Mouse (Mus musculus) heart, embryonic 16.5 days (tissue): ENCODE measurements around the gene Ccdc167. TPM values are rescaled to one million over a fixed set of nuclear protein-coding genes. Genes with fewer than 3 reads are reported as not detected.
A peak's percentile ranks its signal among the peaks of the same experiment; 100 is the strongest.

Experiments
- ATAC-seq: fragments of 200-750 bp; cut with Nextera tagmentation; replicated peaks from 2 replicates; pipeline ENCODE4 v1.8.0; 2017; ENCODE audit warnings: moderate number of reproducible peaks; ENCODE audit not compliant: insufficient read depth, low FRiP score; ENCODE audit errors: extremely low read depth
- H3K27ac ChIP-seq: fragments of 300-500 bp; sonication (generic); 2 replicates; pipeline ENCODE4 v1.5.1; 2014; ENCODE audit warnings: mild to moderate bottlenecking, low read length, control low read depth, moderate library complexity
- H3K27me3 ChIP-seq: fragments of 300-500 bp; sonication (generic); 2 replicates; pipeline ENCODE4 v1.6.1; 2014; ENCODE audit warnings: low read length, mixed read lengths; ENCODE audit not compliant: control insufficient read depth, insufficient read depth
- H3K36me3 ChIP-seq: fragments of 300-500 bp; sonication (generic); 2 replicates; pipeline ENCODE4 v1.6.1; 2014; ENCODE audit not compliant: control insufficient read depth, insufficient read depth
- H3K4me1 ChIP-seq: fragments of 300-500 bp; sonication (generic); 2 replicates; pipeline ENCODE4 v1.6.1; 2014; ENCODE audit warnings: low read length, mixed read lengths; ENCODE audit not compliant: control insufficient read depth, insufficient read depth
- H3K4me2 ChIP-seq: fragments of 300-500 bp; sonication (generic); 2 replicates; pipeline ENCODE4 v1.6.1; 2014; ENCODE audit warnings: low read depth, mild to moderate bottlenecking, control low read depth, low read length
- H3K4me3 ChIP-seq: fragments of 300-500 bp; sonication (generic); 2 replicates; pipeline ENCODE4 v1.5.1; 2014; ENCODE audit warnings: mild to moderate bottlenecking, control low read depth, low read length
- H3K9ac ChIP-seq: fragments of 300-500 bp; sonication (generic); 2 replicates; pipeline ENCODE4 v1.6.1; 2014; ENCODE audit warnings: low read length, control low read depth
- H3K9me3 ChIP-seq: fragments of 300-500 bp; sonication (generic); replicated peaks from 2 replicates; pipeline ENCODE4 v1.6.1; 2016; ENCODE audit warnings: low read length; ENCODE audit not compliant: control insufficient read depth
- WGBS: fragments of 180-500 bp; shearing (Covaris S2); extraction: QIAGEN DNeasy Blood & Tissue Kit; methylation state at CpG from one replicate; pipeline ENCODE4 v1.1.7; 2014; 5-methylcytosine and 5-hydroxymethylcytosine counted together
- polyA plus RNA-seq: library from polyadenylated mRNA; unstranded; fragments of >200 nt; fragmentation: Nextera tagmentation; extraction: Ambion mirVana; gene quantifications from 2 replicates; pipeline ENCODE4 v1.2.1, GENCODE M21; 2015

The Ccdc167 gene
- polyA plus RNA-seq, 1 experiment from 2014 or later = 12.5 TPM

DNA sequence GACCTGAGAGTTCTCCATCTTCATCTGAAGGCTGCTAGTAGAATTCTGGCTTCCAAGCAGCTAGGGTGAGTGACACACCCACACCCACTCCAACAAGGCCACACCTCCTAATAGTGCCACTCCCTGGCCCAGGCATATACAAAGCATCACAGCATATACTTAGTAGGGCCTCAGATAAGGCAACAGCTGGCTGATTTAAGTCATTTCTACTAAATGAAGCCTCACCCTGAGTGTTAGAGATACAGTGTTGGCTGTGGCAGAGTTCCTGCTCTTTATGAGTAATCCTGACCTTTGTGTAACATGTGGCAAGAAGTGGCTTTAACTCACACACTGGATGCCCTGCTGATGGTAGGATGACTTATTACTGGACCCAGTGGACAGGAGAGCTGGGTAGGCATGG is 46.9 kb downstream of the Ccdc167 start:
- H3K36me3 ChIP-seq = peaks cover 21% of the 10 kb centered on the region

DNA sequence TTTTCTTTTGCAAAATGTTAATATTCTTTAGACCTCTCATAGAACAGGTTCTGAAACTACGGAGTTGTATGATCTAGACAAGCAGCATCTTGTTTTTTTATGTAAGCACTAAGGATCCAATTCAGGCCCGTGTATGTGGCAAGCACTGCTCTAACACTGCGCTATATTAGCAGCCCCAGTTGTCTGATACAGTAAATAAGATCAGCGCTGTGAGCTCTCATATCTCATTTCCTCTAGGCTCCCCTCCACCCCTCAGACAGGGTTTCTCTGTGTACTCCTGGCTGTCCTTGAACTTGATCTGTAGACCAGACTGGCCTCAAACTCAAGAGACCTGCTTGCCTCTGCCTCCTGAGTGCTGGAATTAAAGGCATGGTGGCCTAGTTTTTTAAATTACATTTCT is 47.8 kb downstream of the Ccdc167 start:
- 84% methylated on average over 4 of the region's 4 CpGs for WGBS
- no peak overlapping the region for H3K27ac ChIP-seq
- no peak overlapping the region for H3K4me3 ChIP-seq
- ATAC-seq = no peak
- H3K36me3 ChIP-seq = peaks cover 15% of the 10 kb centered on the region
- H3K9me3 ChIP-seq = no peaks in the 10 kb centered on the region
- no peaks in the 10 kb centered on the region for H3K27me3 ChIP-seq
- H3K4me2 ChIP-seq = no peak overlapping the region
- no peaks in the 10 kb centered on the region for H3K4me1 ChIP-seq
- H3K9ac ChIP-seq = no peak overlapping the region

More for the DNA sequence above, 46.9 kb downstream of the Ccdc167 start:
- no peak overlapping the region for H3K4me3 ChIP-seq
- no peak overlapping the region for H3K9ac ChIP-seq
- no peaks in the 10 kb centered on the region for H3K9me3 ChIP-seq
- no peak overlapping the region for H3K4me2 ChIP-seq
- no peaks in the 10 kb centered on the region for H3K4me1 ChIP-seq
- no peak for ATAC-seq
- no peaks in the 10 kb centered on the region for H3K27me3 ChIP-seq
- no peak overlapping the region for H3K27ac ChIP-seq

- ATAC-seq = no peak
- H3K27me3 ChIP-seq = no peaks in the 10 kb centered on the region
- no peak overlapping the region for H3K9ac ChIP-seq
- peaks cover 8% of the 10 kb centered on the region for H3K36me3 ChIP-seq
- no peak overlapping the region for H3K4me2 ChIP-seq
- no peaks in the 10 kb centered on the region for H3K9me3 ChIP-seq
- no peak overlapping the region for H3K27ac ChIP-seq
- 82% methylated on average over 10 of the region's 10 CpGs for WGBS
- H3K4me1 ChIP-seq = no peaks in the 10 kb centered on the region
- no peak overlapping the region for H3K4me3 ChIP-seq
Observed at GRCm38 (mm10) chr17:29668051-29668986, 48.5 kb downstream of the Ccdc167 start.

DNA sequence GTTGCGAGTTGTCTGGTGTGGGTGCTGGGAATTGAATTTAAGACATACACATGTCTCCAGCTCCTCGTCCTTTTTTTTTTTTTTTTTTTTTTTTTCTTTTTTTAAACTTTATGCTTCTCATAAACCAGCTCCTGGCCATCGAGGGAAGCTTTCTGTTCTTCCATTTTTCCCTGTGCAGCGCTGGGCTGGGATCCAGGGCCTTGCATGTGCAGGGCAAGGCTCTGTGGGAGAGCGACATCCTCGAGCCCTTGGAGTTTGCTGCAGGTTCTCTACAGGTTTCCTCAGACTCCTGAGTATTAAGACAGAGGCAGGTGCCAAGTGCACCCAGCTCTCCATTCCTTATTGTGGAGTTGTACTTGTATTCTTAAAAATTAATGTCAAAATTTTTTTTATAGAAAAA is 54.7 kb downstream of the Ccdc167 start:
- H3K4me3 ChIP-seq = no peak overlapping the region
- peaks cover 5% of the 10 kb centered on the region for H3K4me1 ChIP-seq
- H3K36me3 ChIP-seq = peaks cover 2% of the 10 kb centered on the region; the same call in 1 of the 2 replicates
- H3K27ac ChIP-seq = no peak overlapping the region
- H3K27me3 ChIP-seq = no peaks in the 10 kb centered on the region
- 85% methylated on average over 6 of the region's 6 CpGs for WGBS
- no peak for ATAC-seq
- no peak overlapping the region for H3K4me2 ChIP-seq
- H3K9me3 ChIP-seq = no peaks in the 10 kb centered on the region
- H3K9ac ChIP-seq = no peak overlapping the region

DNA sequence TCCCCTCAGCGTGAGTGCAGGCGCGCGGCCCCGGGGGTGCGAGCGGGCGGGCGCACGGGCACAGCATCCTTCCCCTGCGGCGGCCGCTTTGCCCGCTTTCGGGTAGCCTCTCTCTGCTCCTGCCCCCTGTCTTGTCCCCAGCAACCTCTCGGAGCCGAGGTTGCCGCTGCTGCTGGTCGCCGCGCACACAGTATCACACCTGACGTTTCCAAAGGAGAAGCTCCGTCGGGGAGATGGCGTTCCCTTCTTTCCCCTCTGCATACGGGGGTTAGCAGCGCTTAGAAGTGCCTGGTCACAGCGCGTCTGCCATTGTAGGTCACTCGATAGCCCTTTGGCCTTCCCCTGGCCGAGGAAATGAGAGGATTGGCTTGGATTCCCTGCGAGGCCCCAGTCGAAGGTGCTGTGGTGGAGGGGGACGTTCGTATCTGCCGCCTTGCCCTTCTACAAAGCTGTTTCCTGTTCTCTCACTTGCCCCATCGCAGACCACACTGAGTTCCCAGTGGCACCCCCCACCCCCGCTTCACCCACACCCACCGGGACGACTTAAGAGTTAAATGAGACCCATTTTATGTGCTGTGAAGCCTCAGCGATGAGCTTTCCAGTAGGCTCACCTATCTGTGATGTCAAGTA is 56.0 kb downstream of the Ccdc167 start:
- peak overlapping the region; percentile 81 for H3K4me2 ChIP-seq
- peak overlapping the region; percentile 95 for H3K27ac ChIP-seq
- no peaks in the 10 kb centered on the region for H3K9me3 ChIP-seq
- H3K9ac ChIP-seq = peak overlapping the region; percentile 98
- peaks cover 5% of the 10 kb centered on the region for H3K4me1 ChIP-seq
- no peaks in the 10 kb centered on the region for H3K27me3 ChIP-seq
- peak; percentile 10 for ATAC-seq
- WGBS = under 1% methylated on average over 41 of the region's 41 CpGs
- peaks cover 2% of the 10 kb centered on the region; the same call in 1 of the 2 replicates for H3K36me3 ChIP-seq
- peak overlapping the region; percentile 98 for H3K4me3 ChIP-seq

- under 1% methylated on average over 41 of the region's 41 CpGs for WGBS
- Histone ChIP-seq H3K4me2 (peak within 1 kb of the TSS; percentile 81), H3K4me1 (peaks cover 5% of the 10 kb centered on the region), H3K27ac (peak within 1 kb of the TSS; percentile 95), H3K4me3 (peak within 1 kb of the TSS; percentile 98), H3K9ac (peak within 1 kb of the TSS; percentile 98), H3K36me3 (peaks cover under 1% of the 10 kb centered on the region; the same call in 1 of the 2 replicates), H3K9me3 (no peaks in the 10 kb centered on the region), H3K27me3 (no peaks in the 10 kb centered on the region)
- ATAC-seq = peak; percentile 98
Observed at GRCm38 (mm10) chr17:29660076-29660761, 56.6 kb downstream of the Ccdc167 start, which contains the start of gene Cmtr1. Gene Cmtr1, plus strand, starts transcription at chr17:29660595.

GRCm38 (mm10) chr17:29658249-29658648 is 58.6 kb downstream of the Ccdc167 start:
- ATAC-seq = no peak
- no peaks in the 10 kb centered on the region for H3K9me3 ChIP-seq
- H3K36me3 ChIP-seq = no peaks in the 10 kb centered on the region
- WGBS = 28% methylated on average over 2 of the region's 2 CpGs
- H3K27me3 ChIP-seq = no peaks in the 10 kb centered on the region
- no peak overlapping the region for H3K4me2 ChIP-seq
- H3K9ac ChIP-seq = no peak overlapping the region
- peaks cover 5% of the 10 kb centered on the region for H3K4me1 ChIP-seq
- no peak overlapping the region for H3K4me3 ChIP-seq
- H3K27ac ChIP-seq = no peak overlapping the region

DNA sequence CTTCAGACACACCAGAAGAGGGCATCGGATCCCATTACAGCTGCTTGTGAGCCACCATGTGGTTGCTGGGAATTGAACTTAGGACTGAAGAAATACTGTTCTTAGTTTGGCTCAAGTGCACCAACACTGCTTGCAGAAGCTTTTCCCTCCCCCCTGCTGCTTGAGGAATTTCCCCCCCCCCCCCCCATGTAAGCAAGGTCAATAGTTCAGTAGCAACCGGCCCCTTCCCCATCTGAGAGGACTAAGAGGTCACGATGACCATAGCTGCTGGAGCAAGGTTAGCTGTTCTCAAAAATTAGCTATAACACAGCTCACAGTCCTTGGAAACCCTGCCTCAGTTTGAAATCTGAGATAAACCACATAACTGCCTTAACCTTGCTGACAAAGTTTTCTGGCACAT is 74.6 kb downstream of the Ccdc167 start:
- no peak overlapping the region for H3K9ac ChIP-seq
- peaks cover 13% of the 10 kb centered on the region for H3K36me3 ChIP-seq
- ATAC-seq = no peak
- no peak overlapping the region for H3K4me3 ChIP-seq
- WGBS = 63% methylated on average over 3 of the region's 3 CpGs
- peaks cover 14% of the 10 kb centered on the region for H3K4me1 ChIP-seq
- H3K27me3 ChIP-seq = no peaks in the 10 kb centered on the region
- no peak overlapping the region for H3K27ac ChIP-seq
- no peaks in the 10 kb centered on the region for H3K9me3 ChIP-seq
- H3K4me2 ChIP-seq = no peak overlapping the region
